Mouse (Mus musculus) left cerebral cortex, adult 6 months (tissue): ENCODE measurements around the gene Tmem44. TPM values are rescaled to one million over a fixed set of nuclear protein-coding genes. Genes with fewer than 3 reads are reported as not detected.

Source experiments
- long read RNA-seq, 2 experiments: library from polyadenylated mRNA; unstranded; transcript quantifications; one replicate each; pipeline ENCODE4 v2.0.0; 2019 to 2020
- polyA plus RNA-seq: library from polyadenylated mRNA; unstranded; fragments of <200 nt; fragmentation: Nextera tagmentation; gene quantifications from 2 replicates; pipeline ENCODE4 v1.2.3, GENCODE M21; 2021

Tmem44 gene
- polyA plus RNA-seq, result 19.5 and 24.5 TPM in 2 replicates
- long read RNA-seq, experiment 1, full-length matches to known transcripts, result 78 of 200 reads
- long read RNA-seq, experiment 1, partial matches to known transcripts, result 37 of 200 reads
- long read RNA-seq, experiment 1, other reads (novel, unspliced or antisense), result 85 of 200 reads
- long read RNA-seq, experiment 2, full-length matches to known transcripts, result 15 of 40 reads
- long read RNA-seq, experiment 2, partial matches to known transcripts, result 4 of 40 reads
- long read RNA-seq, experiment 2, other reads (novel, unspliced or antisense), result 21 of 40 reads

DNA sequence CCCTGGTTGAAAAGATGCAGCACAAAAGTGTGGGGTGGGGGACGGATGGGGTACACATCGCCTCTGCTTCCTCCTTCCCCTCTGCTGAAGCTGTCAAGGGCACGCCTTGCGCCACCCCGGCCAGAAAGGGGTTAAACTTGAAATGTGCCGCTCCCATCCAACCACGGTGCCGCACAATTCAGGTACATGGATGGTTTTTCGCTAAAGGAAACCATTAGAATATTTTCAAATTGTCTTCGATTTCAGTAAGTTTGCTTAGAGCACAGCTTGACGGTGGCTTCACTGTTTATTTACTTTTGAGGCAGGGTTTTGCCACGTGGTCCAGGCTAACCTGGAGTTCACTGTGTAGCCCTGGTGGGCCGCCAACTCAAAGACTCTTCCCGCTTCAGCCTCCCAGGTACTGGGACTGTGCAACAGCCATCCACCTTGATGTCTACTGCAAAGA, at the start of gene Tmem44:
Tmem44 (minus strand) TSS at position 95 of the 445 bp plus-strand sequence.

DNA sequence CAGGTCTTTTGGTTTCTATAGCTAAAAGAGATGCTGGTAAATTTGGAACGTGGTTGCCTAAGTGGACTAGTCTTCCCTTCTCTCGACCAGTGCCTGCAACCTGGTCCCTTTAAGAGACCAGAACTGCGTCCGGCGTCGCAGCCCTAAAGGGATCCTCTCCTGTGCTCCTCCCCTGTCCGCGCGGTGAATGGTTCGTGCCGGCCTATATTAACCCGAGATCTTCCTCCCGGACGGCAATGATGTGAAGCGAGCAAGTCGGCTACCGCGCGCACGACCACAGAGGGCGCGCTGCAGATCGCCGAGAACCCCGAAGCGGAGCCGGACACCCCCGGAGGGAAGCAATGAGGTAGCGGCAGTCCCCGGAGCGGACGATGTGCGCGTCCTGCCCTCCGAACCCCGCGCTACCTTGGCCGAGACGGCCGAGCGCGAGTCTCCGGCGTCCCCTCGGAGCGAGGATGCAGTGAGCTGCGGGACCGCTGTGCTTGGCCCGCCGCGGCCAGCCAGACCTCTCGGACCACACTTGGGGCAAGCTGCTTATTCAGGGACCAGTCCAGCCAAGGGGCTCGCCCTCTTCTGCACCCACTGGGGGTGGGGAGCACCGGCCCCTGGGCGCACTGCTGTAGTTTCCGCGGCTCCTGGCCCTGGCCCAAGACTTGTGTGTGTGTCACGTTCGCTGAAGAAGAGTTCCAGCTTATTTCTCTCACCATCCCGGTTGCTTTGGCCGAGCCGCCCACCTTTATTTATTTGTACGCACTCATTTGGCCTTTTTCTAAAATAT, 49.0 kb upstream of the Tmem44 start, which contains the start of gene Fam43a:
Fam43a (plus strand) TSS at position 233 of the 778 bp plus-strand sequence.

GRCm38 (mm10) chr16:30587494-30588327, 37.1 kb upstream of the Tmem44 start, which contains the start of gene Lsg1:
Lsg1 (minus strand) TSS chr16:30587592.

Other genes starting within 250 kb of the Tmem44 start
- 1.2 and 1.4 TPM in 2 replicates for gene Gp5, start 240.1 kb downstream of the Tmem44 start, polyA plus RNA-seq
- 2.7 and 3.4 TPM in 2 replicates for gene Atp13a3, start 144.9 kb downstream of the Tmem44 start, polyA plus RNA-seq
- gene Lsg1, start 36.8 kb upstream of the Tmem44 start, polyA plus RNA-seq, result 8.5 and 16.2 TPM in 2 replicates
- gene Fam43a, start 48.9 kb upstream of the Tmem44 start, polyA plus RNA-seq, result 6.4 and 6.8 TPM in 2 replicates